14 mouse cellular contexts compared by ENCODE assay signal in the genomic region with DNA sequence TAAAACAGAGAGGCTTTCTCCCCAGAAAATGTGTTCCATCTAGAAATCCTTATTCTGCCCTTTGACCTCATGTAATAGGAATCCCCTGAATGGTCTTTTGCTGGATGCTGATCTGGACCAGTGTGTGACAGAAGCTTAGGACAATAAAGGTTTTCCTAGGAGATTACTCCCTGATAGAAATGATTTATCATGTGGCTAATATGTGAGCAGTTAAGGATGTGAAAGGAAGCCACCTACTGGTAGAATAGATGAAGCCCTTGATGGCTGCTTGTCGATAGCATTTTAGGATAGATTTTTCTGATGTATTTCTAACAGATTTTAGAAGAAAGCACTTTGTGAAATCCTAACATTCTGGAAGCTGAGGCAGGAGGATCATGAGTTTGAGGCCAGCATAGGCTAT.
A peak's percentile ranks its signal among the peaks of the same experiment; 100 is the strongest.
DNase-seq lines count a peak whose midpoint lies in the region; ATAC-seq and TF ChIP-seq lines count a peak whose summit lies in the region.
"Had no signal": no experiment of that assay in that cellular context is flagged by ENCODE, and none has a peak within 500 bp of the region (broad histone marks: within the 10 kb centered on the region; RNA-seq: fewer than 3 reads in every experiment).

No protein-coding gene starts in this region.

- no peak overlapping the region for H3K27ac ChIP-seq in hindbrain, embryonic 12.5 days
- no peak overlapping the region for H3K27ac ChIP-seq in hindbrain, embryonic 13.5 days
- H3K27ac ChIP-seq in lung, postnatal 0 days (ENCODE audit: low read length) = no peak overlapping the region
- H3K27ac ChIP-seq: heart, embryonic 10.5 days; kidney, embryonic 15.5 days; limb, embryonic 12.5 days had no signal

- no peak overlapping the region for H3K9ac ChIP-seq in hindbrain, embryonic 12.5 days
- no peak overlapping the region for H3K9ac ChIP-seq in hindbrain, embryonic 13.5 days
- no peak overlapping the region for H3K9ac ChIP-seq in lung, postnatal 0 days (replicated peaks; ENCODE audit: low read depth)
- H3K9ac ChIP-seq: kidney, embryonic 15.5 days; limb, embryonic 12.5 days had no signal

- no peak for DNase-seq in lung, postnatal 0 days (ENCODE audit: low spot score)
- no peak for DNase-seq in lung, postnatal 14 days
- DNase-seq in NIH3T3 (ENCODE audit: low read depth) = peak; percentile 19
- DNase-seq in mesoderm, embryonic 11.5 days (ENCODE audit: low read depth, low spot score) = peak; percentile 19
- no peak for DNase-seq in ovary, adult 18-20 months (ENCODE audit: low spot score)
- DNase-seq: adrenal gland, adult 8-10 months; lung, adult 18-20 months; thymus, postnatal 36 days had no signal

- 85% methylated on average over 1 of the region's 1 CpGs for WGBS in hindbrain, embryonic 12.5 days
- 90% methylated on average over 1 of the region's 1 CpGs for WGBS in hindbrain, embryonic 13.5 days
- 69% methylated on average over 1 of the region's 1 CpGs for WGBS in lung, postnatal 0 days

- no peaks in the 10 kb centered on the region for H3K36me3 ChIP-seq in hindbrain, embryonic 12.5 days
- no peaks in the 10 kb centered on the region for H3K36me3 ChIP-seq in hindbrain, embryonic 13.5 days
- H3K36me3 ChIP-seq in lung, postnatal 0 days (ENCODE audit: insufficient read depth, low read length) = no peaks in the 10 kb centered on the region
- H3K36me3 ChIP-seq: heart, embryonic 10.5 days; kidney, embryonic 15.5 days had no signal

- no peak overlapping the region for H3K4me2 ChIP-seq in hindbrain, embryonic 12.5 days (replicated peaks)
- H3K4me2 ChIP-seq in hindbrain, embryonic 13.5 days = no peak overlapping the region
- no peak overlapping the region for H3K4me2 ChIP-seq in lung, postnatal 0 days (replicated peaks; ENCODE audit: low read depth, low read length)
- H3K4me2 ChIP-seq: kidney, embryonic 15.5 days; limb, embryonic 12.5 days had no signal

- 0 out of 2 replicates have a peak, but pooled peaks cover 3% of the 10 kb centered on the region for H3K4me1 ChIP-seq in hindbrain, embryonic 12.5 days
- no peaks in the 10 kb centered on the region for H3K4me1 ChIP-seq in hindbrain, embryonic 13.5 days (replicated peaks)
- no peaks in the 10 kb centered on the region; the same call in 1 of the 2 replicates for H3K4me1 ChIP-seq in lung, postnatal 0 days (ENCODE audit: insufficient read depth, low read depth, low read length)
- H3K4me1 ChIP-seq: heart, embryonic 10.5 days; kidney, embryonic 15.5 days; limb, embryonic 12.5 days; megakaryocyte, embryonic 14.5 days had no signal

- TF ChIP-seq EP300 in lung, postnatal 0 days (IDR thresholded peaks at IDR 0.05) = no peak

- no peaks in the 10 kb centered on the region for H3K9me3 ChIP-seq in hindbrain, embryonic 12.5 days (replicated peaks)
- H3K9me3 ChIP-seq in hindbrain, embryonic 13.5 days = no peaks in the 10 kb centered on the region
- H3K9me3 ChIP-seq in lung, postnatal 0 days (ENCODE audit: low read length) = no peaks in the 10 kb centered on the region
- H3K9me3 ChIP-seq: heart, embryonic 10.5 days; kidney, embryonic 15.5 days had no signal

- peak; percentile 38 for TF ChIP-seq CTCF in lung, postnatal 0 days (IDR thresholded peaks at IDR 0.05)

- ATAC-seq in hindbrain, embryonic 12.5 days (ENCODE audit: low FRiP score) = peak; percentile 61; the same call in 1 of the 2 replicates
- no peak for ATAC-seq in hindbrain, embryonic 13.5 days (ENCODE audit: low FRiP score)
- ATAC-seq in lung, postnatal 0 days = no peak

- no peaks in the 10 kb centered on the region for H3K27me3 ChIP-seq in hindbrain, embryonic 12.5 days
- H3K27me3 ChIP-seq in hindbrain, embryonic 13.5 days = no peaks in the 10 kb centered on the region
- H3K27me3 ChIP-seq in lung, postnatal 0 days (replicated peaks; ENCODE audit: insufficient read depth, low read length) = no peaks in the 10 kb centered on the region
- H3K27me3 ChIP-seq: kidney, embryonic 15.5 days; limb, embryonic 12.5 days; megakaryocyte, embryonic 14.5 days had no signal

- H3K4me3 ChIP-seq in hindbrain, embryonic 12.5 days = no peak overlapping the region
- H3K4me3 ChIP-seq in hindbrain, embryonic 13.5 days = no peak overlapping the region
- no peak overlapping the region for H3K4me3 ChIP-seq in lung, postnatal 0 days (ENCODE audit: low read depth, low read length)
- H3K4me3 ChIP-seq: heart, embryonic 10.5 days; kidney, embryonic 15.5 days; limb, embryonic 12.5 days; megakaryocyte, embryonic 14.5 days had no signal

Comparison
In these comparisons a context has a peak if more than half of its experiments do, and no peak if none do; other contexts are left out.
1. DNase-seq: peak in NIH3T3 (single experiment) and mesoderm, embryonic 11.5 days (single experiment); none in lung, postnatal 0 days (single experiment), lung, postnatal 14 days (single experiment) and ovary, adult 18-20 months (single experiment).